Mouse (Mus musculus): ENCODE measurements around the gene Olfr550.
"Not testable (repeated sequence)": the region's sequence is repeated elsewhere in the genome, so short reads cannot be mapped to it uniquely, and the experiment has no call there.

Gene Olfr550

GRCm38 (mm10) chr7:102571142-102571541, at the start of gene Olfr550:
Gene Olfr550, plus strand, starts transcription at chr7:102571442.
- DNase-seq: no peak

GRCm38 (mm10) chr7:102529052-102529451, 42.2 kb upstream of the Olfr550 start:
- no peak for DNase-seq

- no peak for DNase-seq
Measured at GRCm38 (mm10) chr7:102534449-102534848, 36.8 kb upstream of the Olfr550 start, which contains the start of gene Olfr547. Gene Olfr547, plus strand, starts transcription at chr7:102534749.

DNA sequence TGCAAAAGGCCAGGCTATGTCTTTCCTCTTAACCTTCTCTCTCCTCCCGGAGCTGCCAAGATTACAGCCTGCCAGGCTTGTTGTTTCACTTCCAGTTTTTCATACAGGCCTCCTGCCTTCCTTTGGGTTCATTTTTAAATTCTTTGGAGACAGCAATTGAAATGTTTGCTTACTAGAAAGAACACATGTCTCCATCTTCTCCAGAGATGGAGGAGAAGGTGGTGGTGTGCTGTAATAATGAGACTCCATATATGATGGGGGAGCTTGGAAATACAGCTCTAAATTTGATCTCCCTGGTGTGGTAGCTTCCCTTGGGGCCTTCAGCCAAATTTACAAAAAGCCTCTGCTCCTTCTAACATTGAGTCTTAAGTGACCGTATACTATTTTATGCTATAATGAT, 30.6 kb upstream of the Olfr550 start, which contains the start of gene Olfr548-ps1:
Gene Olfr548-ps1 (plus strand): TSS at position 301 of the 400 bp plus-strand sequence.
- DNase-seq: no peak

- DNase-seq: no peak
Measured at GRCm38 (mm10) chr7:102541251-102541650, 30.0 kb upstream of the Olfr550 start.

- DNase-seq: no peak
Measured at GRCm38 (mm10) chr7:102549570-102549969, 21.7 kb upstream of the Olfr550 start, which contains the start of gene Olfr549. Gene Olfr549, plus strand, starts transcription at chr7:102549870.

- DNase-seq: no peak
Measured at GRCm38 (mm10) chr7:102553279-102553678, 18.0 kb upstream of the Olfr550 start.

DNA sequence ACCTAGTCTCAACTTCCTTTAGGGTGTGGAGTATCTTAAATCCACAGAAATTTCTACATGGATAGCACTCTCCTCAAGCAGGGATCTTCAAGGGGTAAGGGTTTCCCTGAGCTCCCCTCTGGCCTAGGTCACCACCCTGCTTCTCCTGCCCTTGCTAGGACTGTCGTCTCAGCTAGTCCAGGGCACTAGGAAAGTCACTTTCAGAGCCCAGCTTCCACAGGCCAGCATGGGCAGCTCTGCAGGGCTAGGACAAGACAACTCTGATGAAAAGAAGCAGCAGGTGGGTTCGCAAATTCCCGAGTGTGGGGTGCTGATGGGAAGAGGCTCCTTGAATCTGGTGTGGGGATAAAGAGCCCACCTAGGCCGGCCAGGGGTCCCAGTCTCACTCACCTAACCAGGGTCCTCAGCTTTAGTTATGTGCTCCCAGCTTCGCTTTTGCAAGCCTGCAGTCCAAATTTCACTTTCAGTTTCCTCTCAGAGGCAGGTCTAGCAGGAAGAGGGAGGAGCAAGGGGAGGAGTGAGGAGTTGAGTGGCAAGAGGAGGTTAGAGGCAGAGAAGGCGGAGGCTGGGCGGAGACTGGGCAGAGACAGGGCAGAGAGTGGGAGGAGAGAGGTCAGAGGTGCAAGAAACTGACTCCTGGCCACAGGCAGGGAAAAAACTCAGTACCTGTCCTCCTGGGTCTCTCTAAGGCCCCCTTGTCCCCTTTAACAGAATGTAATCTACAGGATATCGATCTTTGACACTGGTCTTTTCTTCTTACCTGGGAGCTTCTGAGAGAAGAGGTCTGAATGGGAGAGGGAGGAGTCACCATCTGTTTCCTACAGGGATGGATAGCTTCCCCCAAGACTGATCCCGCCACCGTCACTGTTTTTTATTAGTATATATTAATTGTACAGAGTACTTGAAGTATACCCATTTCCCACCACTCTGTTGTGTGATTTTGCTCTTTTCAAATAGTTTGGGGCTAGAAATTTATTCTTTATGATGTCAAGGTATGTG, 5.9 kb upstream of the Olfr550 start, which contains the start of gene Trim21:
Gene Trim21 (minus strand): TSS at position 488 of the 999 bp plus-strand sequence.
- peak; percentile 87 to 90 for DNase-seq

GRCm38 (mm10) chr7:102566219-102566618, 5.0 kb upstream of the Olfr550 start:
- DNase-seq: no peak

DNA sequence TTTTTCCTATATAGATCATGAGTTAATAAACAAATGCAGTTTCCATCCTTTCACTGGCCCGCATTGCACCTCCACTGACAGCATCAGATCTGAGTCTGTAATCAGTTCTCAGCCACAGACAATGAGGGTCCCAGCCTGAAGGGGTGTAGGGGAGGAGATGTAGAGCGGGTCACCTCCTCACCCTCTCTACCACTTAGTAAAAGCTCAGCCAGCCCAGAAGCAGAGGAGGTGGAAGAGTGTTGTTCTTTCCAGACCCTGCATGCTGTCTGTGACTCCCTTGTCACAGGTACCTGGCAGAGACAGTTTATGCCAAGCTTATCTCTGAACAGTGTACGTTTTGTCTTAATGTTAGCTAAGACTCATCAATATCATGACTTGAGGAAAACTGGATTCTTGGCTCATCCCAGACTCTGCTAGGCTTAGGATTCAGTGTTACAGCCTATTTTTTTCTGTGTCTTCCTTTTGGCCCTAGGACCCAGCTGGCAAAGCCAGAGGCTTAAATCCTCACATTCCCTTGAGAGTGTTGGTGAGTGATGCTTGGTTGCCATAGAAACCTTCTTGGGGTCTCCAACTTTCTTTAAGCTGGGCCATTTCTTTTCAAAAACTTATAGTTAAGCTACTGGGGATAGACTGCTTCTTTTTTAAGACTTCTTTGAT, 2.1 kb downstream of the Olfr550 start:
- DNase-seq: no peak

DNA sequence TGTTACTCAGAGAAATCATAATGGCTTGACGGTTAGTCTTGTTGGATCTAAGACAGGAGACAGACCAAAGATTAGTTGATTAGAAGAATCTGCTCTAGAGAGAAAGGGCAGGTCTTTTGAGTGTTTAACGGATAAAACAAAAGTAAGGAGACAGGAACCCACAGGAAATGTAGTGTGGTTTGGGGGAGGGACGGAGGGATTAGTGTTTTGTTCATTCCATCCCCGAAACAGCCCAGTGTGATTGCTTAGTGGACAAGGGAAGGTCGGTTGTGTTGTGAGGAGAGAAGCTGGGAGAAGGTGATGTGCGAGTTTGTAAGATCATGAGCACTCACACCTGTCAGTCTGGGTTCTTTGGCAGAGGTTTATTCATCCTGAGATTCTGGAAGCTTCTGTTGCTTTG, 4.8 kb downstream of the Olfr550 start:
- DNase-seq: no peak

DNA sequence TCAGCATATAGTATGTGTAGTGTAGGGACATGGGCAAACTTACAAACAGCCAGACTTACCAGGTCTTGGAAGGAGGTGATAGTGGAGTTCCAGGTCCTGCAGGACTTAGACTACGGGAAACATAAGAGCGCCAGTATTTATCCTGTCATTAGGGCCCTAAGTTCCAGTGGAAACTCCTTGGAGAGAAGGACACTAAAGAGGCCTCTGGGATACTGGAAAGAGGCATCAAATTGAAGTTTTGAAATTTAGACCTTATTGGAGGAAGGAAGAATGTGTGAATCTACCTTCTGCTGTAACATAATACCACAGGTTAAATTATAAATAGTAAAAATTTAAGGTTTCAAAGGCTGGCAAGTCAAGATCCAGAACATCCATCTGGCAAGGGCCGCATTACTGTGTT, 20.5 kb downstream of the Olfr550 start, which contains the start of gene Olfr551:
Gene Olfr551 (minus strand): TSS at position 101 of the 400 bp plus-strand sequence.
- DNase-seq: no peak

DNA sequence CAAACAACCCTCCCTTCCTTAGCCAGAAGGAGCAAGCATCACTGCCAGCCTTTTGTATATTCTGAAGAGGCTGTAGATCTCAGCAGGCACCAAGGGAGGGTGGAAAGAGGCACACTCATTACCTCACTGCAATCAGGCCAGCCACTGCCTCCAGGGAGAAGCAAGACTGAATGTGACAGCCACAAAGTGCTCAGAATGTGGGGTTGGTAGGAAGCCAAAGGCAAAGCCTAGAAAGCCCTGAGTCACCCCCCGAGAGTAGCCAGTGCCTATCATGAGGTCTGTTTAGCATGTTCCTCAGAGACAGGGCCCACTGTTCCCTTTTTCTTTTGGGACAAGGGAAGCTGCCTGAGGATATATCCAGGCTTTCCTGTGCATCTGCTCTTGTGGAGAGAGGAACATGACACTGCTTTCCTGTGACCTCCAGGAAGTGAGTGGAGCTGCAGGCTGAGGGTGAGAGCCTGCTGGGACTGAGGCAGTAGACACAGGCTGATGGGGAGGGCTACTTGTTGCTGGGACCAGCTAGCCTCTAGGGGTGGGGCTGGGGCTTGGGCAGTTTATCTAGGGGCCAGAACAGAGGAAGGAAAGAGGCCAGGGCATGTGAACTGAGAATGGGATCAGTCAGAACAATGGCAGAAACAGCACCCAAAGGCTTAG, 26.3 kb downstream of the Olfr550 start, which contains the start of gene Olfr552:
Gene Olfr552 (plus strand): TSS at position 393 of the 654 bp plus-strand sequence.
- DNase-seq: no peak

DNA sequence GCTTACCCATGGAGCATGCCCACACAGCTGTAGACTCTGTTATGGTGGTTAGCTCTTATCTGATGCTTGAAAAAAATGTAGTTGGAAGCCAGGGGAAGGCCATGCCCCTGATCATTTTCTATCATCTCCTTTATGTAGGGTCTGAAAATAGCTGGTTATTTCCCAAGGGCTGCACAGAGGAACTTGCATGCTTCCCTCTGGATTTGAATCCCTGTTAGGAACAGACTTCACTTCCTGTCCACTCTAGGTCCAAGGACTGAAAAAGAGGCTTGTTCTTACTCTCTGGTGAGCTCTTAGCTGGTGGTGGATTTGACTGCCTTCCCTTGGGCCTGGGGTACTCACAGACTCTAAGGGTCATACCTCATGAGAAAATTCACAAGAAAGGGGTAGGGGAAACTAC, 46.9 kb downstream of the Olfr550 start, which contains the start of gene Olfr553:
Gene Olfr553 (minus strand): TSS at position 101 of the 400 bp plus-strand sequence.
- DNase-seq: no peak

GRCm38 (mm10) chr7:102619608-102620007, 48.4 kb downstream of the Olfr550 start:
- no peak for DNase-seq

GRCm38 (mm10) chr7:102620368-102620767, 49.1 kb downstream of the Olfr550 start:
- DNase-seq: not testable (repeated sequence)

Measured in B cell, adult 2 months (primary cell).